Mouse (Mus musculus) cortical plate, adult 2 months (tissue): ENCODE measurements at regions not wholly inside any gene's neighbourhood (a gene's known extent, or its start where the extent isn't known, plus 50 kb on each side); places are given as distances from the start of the nearest gene placed in this dataset.

Source experiments
- H3K27ac ChIP-seq: fragments of 200-500 bp; 2 replicates; pipeline ENCODE4 v1.5.1; 2012; ENCODE audit warnings: low read length, control low read depth, inconsistent platforms; ENCODE audit not compliant: insufficient read depth
- H3K4me1 ChIP-seq: fragments of 200-500 bp; 2 replicates; pipeline ENCODE4 v1.6.1; 2011; ENCODE audit warnings: low read length; ENCODE audit not compliant: control insufficient read depth, insufficient read depth
- H3K4me3 ChIP-seq: fragments of 200-500 bp; 2 replicates; pipeline ENCODE4 v1.5.1; 2011; ENCODE audit warnings: mild to moderate bottlenecking, low read length, control low read depth; ENCODE audit not compliant: insufficient read depth
- CTCF ChIP-seq: fragments of 200-500 bp; IDR thresholded peaks from 2 replicates; pipeline ENCODE4 v1.5.1; 2011; ENCODE audit warnings: mild to moderate bottlenecking, control low read depth, low read length; ENCODE audit not compliant: insufficient read depth; ENCODE audit errors: extremely low read depth
- POLR2A ChIP-seq: fragments of 200-500 bp; IDR thresholded peaks from 2 replicates; pipeline ENCODE4 v1.6.1; 2011; ENCODE audit warnings: mild to moderate bottlenecking, low read length, control low read depth; ENCODE audit not compliant: insufficient read depth; ENCODE audit errors: extremely low read depth

GRCm38 (mm10) chr4:125814311-125814710, 210.0 kb upstream of the Csf3r start:
- H3K4me1 ChIP-seq: no peaks in the 10 kb centered on the region; the same call in 1 of the 2 replicates
- no peak for TF ChIP-seq CTCF
- no peak for TF ChIP-seq POLR2A
- H3K27ac ChIP-seq: no peak overlapping the region
- H3K4me3 ChIP-seq: no peak overlapping the region

GRCm38 (mm10) chr4:125815276-125815675, 209.1 kb upstream of the Csf3r start:
- Histone ChIP-seq H3K4me1 (no peaks in the 10 kb centered on the region; the same call in 1 of the 2 replicates), H3K27ac (no peak overlapping the region), H3K4me3 (no peak overlapping the region)
- no peak for TF ChIP-seq CTCF
- no peak for TF ChIP-seq POLR2A

- Histone ChIP-seq H3K4me1 (0 out of 2 replicates have a peak, but pooled peaks cover 1% of the 10 kb centered on the region), H3K4me3 (no peak overlapping the region), H3K27ac (no peak overlapping the region)
- TF ChIP-seq POLR2A (no peak), CTCF (no peak)
Measured at GRCm38 (mm10) chr4:125824525-125824924, 199.8 kb upstream of the Csf3r start.

DNA sequence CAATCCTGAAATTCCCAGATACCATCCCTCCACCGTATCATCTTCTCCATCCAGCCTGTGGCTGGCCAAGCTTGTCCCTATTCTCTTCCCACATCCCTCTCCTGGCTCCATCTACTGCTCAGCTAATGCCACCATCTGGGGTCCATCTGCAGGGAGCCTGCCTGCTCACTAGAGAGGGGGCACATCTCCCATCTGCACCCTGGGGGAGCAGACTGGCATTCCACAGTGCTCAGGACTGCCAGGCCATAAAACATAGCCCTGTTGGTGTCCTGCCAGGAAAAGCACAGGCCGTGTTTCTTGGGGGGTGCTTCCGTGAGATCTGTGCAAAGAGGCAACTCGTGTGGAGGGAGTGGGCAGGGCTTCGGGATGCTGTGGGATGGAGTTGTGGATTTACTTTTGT, 197.9 kb upstream of the Csf3r start:
- Histone ChIP-seq H3K4me3 (no peak overlapping the region), H3K4me1 (0 out of 2 replicates have a peak, but pooled peaks cover 1% of the 10 kb centered on the region), H3K27ac (no peak overlapping the region)
- TF ChIP-seq CTCF (no peak), POLR2A (no peak)

DNA sequence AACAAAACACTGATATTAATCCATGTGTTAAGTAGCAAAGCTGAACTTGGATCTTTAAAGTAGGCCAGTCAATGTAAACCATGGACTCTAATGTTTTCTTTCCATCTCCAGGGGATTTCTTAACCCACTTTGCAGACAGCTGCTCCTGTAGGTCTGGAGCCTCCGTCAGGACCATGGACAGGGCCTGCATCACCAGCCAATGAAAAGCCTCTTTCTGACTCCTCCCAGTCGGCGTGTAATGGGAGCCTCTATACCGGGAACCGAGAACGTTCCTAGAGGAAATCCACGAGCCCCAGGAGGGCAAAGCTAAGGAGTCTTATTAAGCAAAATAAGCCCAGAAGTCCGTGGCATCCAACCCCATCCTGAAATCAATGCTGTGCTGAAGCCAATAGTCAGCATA, 189.1 kb upstream of the Csf3r start:
- H3K4me1 ChIP-seq: no peaks in the 10 kb centered on the region; the same call in 1 of the 2 replicates
- no peak overlapping the region for H3K27ac ChIP-seq
- no peak for TF ChIP-seq CTCF
- no peak overlapping the region for H3K4me3 ChIP-seq

DNA sequence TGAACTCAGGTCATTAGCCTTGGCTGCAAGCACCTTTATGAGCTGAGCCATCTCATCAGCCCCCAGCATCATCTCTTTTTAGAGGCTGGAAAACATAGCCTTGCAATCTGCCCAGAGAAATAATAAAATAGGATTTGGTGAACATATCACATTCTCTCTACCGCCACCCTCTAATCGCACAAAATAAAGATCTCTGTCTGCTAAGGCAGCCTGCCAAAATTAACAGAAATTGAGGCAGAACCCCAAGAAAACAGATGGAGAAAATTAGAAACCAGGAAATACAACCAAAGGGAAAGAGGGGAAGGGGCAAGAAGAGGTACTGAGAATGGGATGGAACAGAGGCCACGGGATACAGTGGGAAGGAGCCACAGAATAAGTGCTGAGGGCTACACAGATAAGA, 176.8 kb upstream of the Csf3r start:
- H3K4me1 ChIP-seq: no peaks in the 10 kb centered on the region
- no peak overlapping the region for H3K27ac ChIP-seq
- H3K4me3 ChIP-seq: no peak overlapping the region
- TF ChIP-seq CTCF (no peak), POLR2A (no peak)

DNA sequence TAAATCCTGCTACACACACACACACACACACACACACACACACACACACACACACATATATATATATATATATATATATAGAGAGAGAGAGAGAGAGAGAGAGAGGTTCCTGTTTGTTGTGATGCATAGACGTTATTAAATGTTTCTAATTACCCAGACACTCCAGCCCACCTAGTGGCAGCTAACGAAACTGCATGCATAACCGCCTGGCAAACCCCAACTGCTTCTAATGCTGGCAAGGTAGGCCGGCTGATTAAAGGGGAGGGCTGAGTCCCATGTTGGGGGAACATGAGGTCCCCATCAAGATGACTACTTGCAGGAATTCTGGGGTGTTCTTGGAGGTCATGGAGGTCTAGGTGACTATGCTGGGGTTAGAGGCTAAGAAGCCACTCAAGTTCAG, 174.1 kb upstream of the Csf3r start:
- no peak overlapping the region for H3K27ac ChIP-seq
- TF ChIP-seq POLR2A (no peak), CTCF (peak; percentile 53)

GRCm38 (mm10) chr4:125852545-125852944, 171.8 kb upstream of the Csf3r start:
- Histone ChIP-seq H3K4me1 (no peaks in the 10 kb centered on the region), H3K27ac (no peak overlapping the region), H3K4me3 (no peak overlapping the region)
- TF ChIP-seq CTCF: no peak

More for the DNA sequence above, 174.1 kb upstream of the Csf3r start:
- no peak overlapping the region for H3K4me3 ChIP-seq
- H3K4me1 ChIP-seq: no peaks in the 10 kb centered on the region

GRCm38 (mm10) chr4:125855983-125856591, 168.3 kb upstream of the Csf3r start:
- no peak overlapping the region for H3K27ac ChIP-seq
- H3K4me1 ChIP-seq: no peaks in the 10 kb centered on the region
- no peak for TF ChIP-seq POLR2A
- TF ChIP-seq CTCF: no peak
- no peak overlapping the region for H3K4me3 ChIP-seq

GRCm38 (mm10) chr4:125856781-125857180, 167.6 kb upstream of the Csf3r start:
- Histone ChIP-seq H3K4me1 (no peaks in the 10 kb centered on the region), H3K27ac (no peak overlapping the region), H3K4me3 (no peak overlapping the region)
- TF ChIP-seq CTCF (no peak), POLR2A (no peak)

DNA sequence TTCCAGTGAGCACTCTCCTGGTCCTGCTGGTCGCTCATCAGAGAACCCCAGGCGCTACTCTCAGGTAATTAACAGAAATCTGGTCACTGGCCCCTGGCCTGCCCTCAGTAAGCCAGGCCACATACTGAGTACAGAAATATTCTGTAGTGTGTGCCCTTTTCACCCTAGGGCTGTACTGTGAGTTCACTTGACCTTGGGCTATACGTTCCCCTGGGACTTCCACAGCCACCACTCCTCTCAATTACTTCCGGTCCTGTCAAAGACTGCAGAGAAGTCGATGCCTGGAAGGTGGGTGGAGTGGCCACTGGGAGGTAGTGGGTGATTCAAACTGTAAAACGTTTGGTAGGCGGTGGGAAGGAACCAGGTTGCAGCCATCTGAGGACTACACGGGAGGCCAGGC, 159.3 kb upstream of the Csf3r start:
- TF ChIP-seq CTCF (no peak), POLR2A (no peak)
- no peak overlapping the region for H3K4me3 ChIP-seq
- no peak overlapping the region for H3K27ac ChIP-seq
- H3K4me1 ChIP-seq: no peaks in the 10 kb centered on the region; the same call in 1 of the 2 replicates
